Mouse (Mus musculus): ENCODE results near the gene Slc1a3.
"Not testable (repeated sequence)": the region's sequence is repeated elsewhere in the genome, so short reads cannot be mapped to it uniquely, and the experiment has no call there.

The Slc1a3 gene

DNA sequence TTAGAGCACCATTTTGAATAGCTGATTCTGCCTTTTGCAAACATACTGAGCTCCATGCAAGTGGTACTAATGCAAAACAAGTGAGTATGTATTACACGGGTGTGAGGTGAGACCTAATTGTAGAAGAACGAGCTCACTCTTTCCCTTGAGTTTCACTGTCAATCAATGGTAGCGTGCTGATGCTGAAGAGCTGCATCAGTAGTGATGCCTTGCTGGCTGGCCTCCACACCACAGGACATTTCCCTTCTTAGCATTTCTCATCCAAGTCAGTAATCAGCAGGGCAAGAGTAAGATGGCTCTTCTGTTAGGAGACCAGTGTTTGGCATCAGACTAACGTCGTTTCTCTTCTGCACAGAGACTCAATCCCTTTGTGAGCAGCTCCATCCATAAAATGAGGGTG lies 4.0 kb downstream of the Slc1a3 start:
- DNase-seq (ENCODE audit: low spot score in 2 of 2) = no peak

DNA sequence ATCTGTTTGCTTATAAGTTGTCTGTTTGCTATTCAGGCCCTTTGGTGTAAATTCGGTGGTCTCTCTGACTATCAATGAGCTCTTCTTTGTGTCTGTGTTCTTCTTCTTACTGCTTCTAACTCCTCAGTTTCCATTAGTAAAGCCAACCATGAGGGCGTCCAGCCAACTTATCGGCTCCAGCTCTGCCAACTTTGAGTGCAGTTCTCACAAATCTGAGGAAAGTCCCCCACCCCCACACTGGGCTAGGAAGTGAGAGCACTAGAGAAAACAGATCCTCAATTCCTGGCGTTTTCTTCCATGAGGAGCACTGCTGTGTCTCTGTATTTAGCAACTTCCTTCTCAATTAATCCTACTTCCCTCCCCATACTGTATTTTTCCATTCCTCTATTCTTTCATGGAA lies 4.4 kb downstream of the Slc1a3 start:
- no peak for DNase-seq (ENCODE audit: low spot score in 2 of 2)

DNA sequence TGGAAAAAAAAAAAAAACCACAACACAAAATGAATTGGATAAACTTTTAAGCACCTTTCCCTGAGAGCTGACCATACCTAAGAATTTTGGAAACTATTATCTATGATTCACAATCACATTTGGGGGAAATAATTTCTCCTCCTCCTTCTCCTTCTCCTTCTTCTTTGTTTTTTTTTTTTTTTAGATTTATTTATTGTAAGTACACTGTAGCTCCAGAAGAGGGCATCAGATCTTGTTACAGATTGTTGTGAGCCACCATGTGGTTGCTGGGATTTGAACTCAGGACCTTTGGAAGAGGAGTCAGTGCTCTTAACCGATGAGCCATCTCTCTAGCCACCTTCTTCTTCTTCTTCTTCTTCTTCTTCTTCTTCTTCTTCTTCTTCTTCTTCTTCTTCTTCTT lies 5.0 kb downstream of the Slc1a3 start:
- DNase-seq (ENCODE audit: low spot score in 2 of 2) = not testable (repeated sequence)

DNA sequence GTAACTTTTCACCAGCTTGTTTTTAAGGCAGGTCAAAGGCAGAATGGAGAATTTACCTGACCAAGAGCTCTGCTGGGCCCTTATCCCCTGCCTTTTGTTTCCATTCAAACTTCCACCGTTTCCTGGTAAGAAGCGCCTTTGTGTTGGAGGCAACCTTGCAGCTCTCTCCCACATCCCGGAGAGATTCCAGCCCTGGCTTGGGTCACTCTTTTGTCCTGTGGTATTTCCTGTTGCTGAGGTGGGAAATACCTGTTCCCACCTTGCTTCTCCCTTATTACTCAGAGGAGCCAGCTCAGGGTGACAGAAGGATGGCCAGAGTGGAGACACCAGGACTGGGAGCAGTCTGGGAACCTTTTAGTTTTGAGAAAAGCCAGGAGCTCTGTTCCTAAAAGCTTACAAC lies 12.6 kb downstream of the Slc1a3 start:
- no peak for DNase-seq (ENCODE audit: low spot score in 2 of 2)

GRCm38 (mm10) chr15:8697500-8697899 lies 13.1 kb downstream of the Slc1a3 start:
- no peak for DNase-seq (ENCODE audit: low spot score in 2 of 2)

- DNase-seq (ENCODE audit: low spot score in 2 of 2) = not testable (repeated sequence)
Observed at GRCm38 (mm10) chr15:8690141-8690540, 20.4 kb downstream of the Slc1a3 start.

GRCm38 (mm10) chr15:8686846-8687245 lies 23.7 kb downstream of the Slc1a3 start:
- DNase-seq (ENCODE audit: low spot score in 2 of 2) = no peak

DNA sequence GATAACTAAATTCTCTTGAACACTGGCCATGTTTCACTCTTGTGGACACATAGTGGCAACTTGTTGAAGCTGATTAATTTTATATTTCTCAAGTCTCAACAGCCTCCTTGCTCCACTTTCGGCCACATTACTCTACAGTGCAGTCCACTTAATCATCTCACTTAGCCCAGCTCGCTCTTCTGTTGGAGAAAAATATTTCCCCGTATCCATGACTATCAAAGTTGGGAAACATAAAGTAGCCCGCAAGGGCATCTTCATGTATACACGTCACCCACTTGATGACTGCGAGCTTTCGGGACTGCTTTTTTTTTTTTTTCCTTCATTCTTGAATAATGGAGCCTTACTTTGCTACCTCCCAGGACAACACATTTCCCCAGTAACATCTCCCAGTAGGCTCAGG lies 25.1 kb downstream of the Slc1a3 start:
- no peak for DNase-seq (ENCODE audit: low spot score in 2 of 2)

GRCm38 (mm10) chr15:8684263-8684662 lies 26.3 kb downstream of the Slc1a3 start:
- DNase-seq (ENCODE audit: low spot score in 2 of 2) = no peak

GRCm38 (mm10) chr15:8682871-8683270 lies 27.7 kb downstream of the Slc1a3 start:
- DNase-seq (ENCODE audit: low spot score in 2 of 2) = no peak

- DNase-seq (ENCODE audit: low spot score in 2 of 2) = no peak
Observed at GRCm38 (mm10) chr15:8682421-8682820, 28.1 kb downstream of the Slc1a3 start.

GRCm38 (mm10) chr15:8681971-8682370 lies 28.6 kb downstream of the Slc1a3 start:
- DNase-seq (ENCODE audit: low spot score in 2 of 2) = no peak

DNA sequence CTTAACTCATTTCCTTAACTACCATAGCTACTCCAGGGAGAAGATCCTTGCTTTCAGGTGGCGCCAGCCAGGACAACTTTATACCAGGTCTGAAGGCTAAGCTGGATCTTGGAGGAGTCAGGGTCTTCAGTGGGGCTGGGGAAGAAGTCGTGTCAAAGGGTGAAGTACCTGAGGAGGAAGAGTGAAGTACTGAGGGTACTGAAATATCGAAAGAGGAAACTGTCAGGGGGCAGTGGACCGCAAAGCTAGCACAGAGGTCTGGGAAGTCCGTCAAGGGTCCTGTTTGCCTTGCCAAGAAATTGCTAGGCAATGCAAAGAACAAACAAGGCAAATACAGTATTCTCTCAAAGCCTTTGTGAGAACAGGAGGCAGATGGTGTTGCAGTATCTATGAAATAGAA lies 29.6 kb downstream of the Slc1a3 start:
- DNase-seq (ENCODE audit: low spot score in 2 of 2) = no peak

DNA sequence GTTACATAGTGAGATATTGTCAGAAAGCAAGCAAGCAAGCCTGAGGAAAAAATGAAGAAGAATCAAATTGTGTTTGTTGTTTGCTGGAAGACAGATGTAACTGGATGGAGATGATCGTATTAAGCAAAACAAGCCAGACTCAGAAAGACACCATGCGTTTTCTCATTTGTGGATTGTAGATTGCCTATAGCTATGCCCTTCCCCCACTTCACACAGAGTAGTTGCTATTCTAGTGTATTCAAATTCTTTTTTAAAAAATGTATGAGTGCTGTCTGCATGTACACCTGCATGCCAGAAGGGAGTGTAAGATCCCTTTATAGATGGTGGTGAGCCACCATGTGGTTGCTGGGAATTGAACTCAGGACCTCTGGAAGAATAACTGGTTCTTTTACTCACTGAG lies 33.6 kb downstream of the Slc1a3 start:
- no peak for DNase-seq (ENCODE audit: low spot score in 2 of 2)

- no peak for DNase-seq (ENCODE audit: low spot score in 2 of 2)
Observed at GRCm38 (mm10) chr15:8676211-8676691, 34.3 kb downstream of the Slc1a3 start.

GRCm38 (mm10) chr15:8675616-8676015 lies 34.9 kb downstream of the Slc1a3 start:
- no peak for DNase-seq (ENCODE audit: low spot score in 2 of 2)

DNA sequence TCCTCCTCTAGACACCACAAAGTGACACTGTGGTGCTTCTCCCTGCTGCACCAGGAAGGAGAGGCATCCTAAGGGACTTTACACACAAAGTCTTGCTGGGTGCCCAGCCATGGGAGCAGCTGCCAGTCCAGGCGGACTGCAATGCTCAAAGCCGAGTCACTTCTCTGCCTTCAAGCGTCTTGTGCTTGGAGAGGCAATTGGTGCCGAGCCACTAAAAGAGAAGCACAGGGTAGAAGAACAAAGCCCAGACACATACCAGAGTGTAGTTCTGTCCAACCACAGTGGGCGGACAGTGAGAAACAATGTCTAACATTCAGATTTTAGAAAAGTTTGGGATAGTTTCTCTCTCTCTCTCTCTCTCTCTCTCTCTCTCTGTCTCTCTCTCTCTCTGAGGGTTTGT lies 38.0 kb downstream of the Slc1a3 start:
- DNase-seq (ENCODE audit: low spot score in 2 of 2) = no peak

GRCm38 (mm10) chr15:8667849-8668522 lies 42.6 kb downstream of the Slc1a3 start:
- no peak for DNase-seq (ENCODE audit: low spot score in 2 of 2)

DNA sequence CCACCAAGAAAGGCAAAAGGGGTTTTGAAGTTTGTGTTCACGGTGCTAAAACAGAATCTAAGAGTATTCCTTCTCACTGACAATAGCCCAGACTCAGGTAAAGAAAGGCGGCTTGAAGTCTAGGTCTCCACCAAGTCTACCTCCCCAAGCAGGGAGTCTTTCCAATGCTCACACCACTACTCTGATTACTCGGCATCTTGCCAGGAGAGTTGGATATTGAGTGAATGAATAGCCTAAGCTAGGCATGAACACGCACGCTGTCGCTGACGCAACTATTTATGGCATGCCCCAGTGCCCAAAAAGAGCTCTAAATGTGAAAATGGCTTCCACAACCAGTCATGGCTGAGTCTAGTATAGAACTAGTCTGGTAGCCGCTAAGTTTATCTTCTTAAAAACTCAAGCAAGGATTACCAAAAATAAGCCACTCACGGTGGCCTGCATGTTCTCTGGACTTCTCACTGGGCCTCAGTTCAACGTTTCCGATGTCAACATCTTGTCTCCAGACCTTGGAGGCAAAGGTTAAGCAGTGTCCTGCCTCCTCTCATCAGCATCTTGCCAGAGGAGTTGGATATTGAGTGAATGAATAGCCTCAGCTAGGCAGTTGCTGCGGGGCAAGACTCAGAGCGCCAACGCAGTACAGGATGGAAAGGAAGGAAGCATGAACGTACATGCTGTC lies 44.8 kb downstream of the Slc1a3 start:
- DNase-seq (ENCODE audit: low spot score in 2 of 2) = no peak

- DNase-seq (ENCODE audit: low spot score in 2 of 2) = no peak
Observed at GRCm38 (mm10) chr15:8663348-8664099, 47.0 kb downstream of the Slc1a3 start.

DNA sequence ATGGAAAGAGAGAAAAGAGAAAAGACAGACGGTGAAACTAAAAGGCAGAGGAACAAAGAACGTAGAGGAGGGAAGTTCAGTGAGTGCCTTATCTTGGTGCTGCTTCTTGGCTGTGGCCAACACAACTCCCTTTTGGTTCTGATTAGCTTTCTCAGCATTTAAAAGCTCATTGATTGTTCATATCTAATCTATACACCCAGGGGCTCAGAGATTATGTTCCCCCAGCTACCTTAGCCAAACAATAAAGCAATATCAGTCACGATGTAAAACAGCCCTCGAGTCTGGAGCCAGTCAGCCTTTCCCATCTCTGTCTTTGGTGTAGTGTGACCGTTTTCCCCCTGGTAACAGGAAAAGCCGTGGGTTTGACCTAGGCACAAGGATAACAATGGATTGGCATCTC lies 48.7 kb downstream of the Slc1a3 start:
- no peak for DNase-seq (ENCODE audit: low spot score in 2 of 2)

DNA sequence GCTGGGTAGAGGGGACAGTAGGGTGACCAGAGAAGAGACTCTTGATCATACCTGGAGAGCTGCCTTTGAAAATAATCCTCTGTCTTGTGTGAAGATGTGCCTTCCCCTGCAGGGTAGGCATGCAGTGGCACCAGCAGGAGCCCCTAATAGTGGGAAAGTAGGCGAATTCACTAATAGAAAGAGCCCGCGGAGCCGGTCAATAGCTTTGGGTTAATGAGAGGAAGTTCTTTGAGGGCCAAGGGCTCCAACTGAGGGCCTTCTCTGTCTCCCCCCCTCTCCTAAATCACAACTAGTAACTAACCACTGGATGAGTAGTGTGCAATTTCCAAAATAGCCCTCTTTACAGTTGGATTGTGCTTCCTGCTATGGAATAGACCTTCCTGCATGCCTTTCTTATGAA lies 50.6 kb downstream of the Slc1a3 start:
- no peak for DNase-seq (ENCODE audit: low spot score in 2 of 2)

DNA sequence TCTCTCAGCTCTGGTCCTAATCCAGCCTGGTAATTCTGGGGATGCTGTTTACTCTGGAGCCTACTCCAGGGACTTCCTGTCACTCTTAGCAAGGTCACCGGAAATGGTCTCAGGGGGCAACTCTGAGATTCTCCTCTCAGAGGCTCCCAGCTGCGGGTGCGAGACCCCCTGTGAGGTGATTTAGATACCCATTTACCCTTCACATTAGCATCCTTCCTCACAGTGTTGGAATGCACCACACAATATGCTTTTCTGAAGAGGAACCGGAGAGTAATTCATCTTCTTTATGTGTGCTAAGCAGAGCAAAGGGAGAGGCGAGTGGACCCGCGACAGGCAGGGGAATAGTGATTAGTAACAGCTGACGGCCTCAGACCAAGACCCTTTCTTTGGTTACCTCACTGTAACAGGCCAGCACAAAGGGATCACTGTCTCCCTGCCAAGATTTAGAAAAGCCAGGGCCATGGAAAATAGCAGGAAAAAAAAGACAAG lies 51.0 kb downstream of the Slc1a3 start:
- no peak for DNase-seq (ENCODE audit: low spot score in 2 of 2)
